Mouse (Mus musculus) midbrain, embryonic 14.5 days (tissue): ENCODE data around the gene Slc18a3. TPM values are rescaled to one million over a fixed set of nuclear protein-coding genes. Genes with fewer than 3 reads are reported as not detected.

ENCODE experiments used
- ATAC-seq: fragments of 200-750 bp; cut with Nextera tagmentation; 2 replicates; pipeline ENCODE4 v1.8.0; 2017; ENCODE audit warnings: moderate number of reproducible peaks, moderate library complexity; ENCODE audit not compliant: low FRiP score, low TSS enrichment
- DNase-seq: peaks from one replicate; pipeline ENCODE4 v3.0.0-alpha.2; 2015
- H3K27ac ChIP-seq: fragments of 300-500 bp; sonication (generic); replicated peaks from 2 replicates; pipeline ENCODE4 v1.5.1; 2014; ENCODE audit warnings: mild to moderate bottlenecking, low read depth, low read length, moderate library complexity
- H3K27me3 ChIP-seq: fragments of 300-500 bp; sonication (generic); 2 replicates; pipeline ENCODE4 v1.6.1; 2014; ENCODE audit warnings: low read length, control low read depth, mixed read lengths; ENCODE audit not compliant: control insufficient read depth, insufficient read depth
- H3K36me3 ChIP-seq: fragments of 300-500 bp; sonication (generic); 2 replicates; pipeline ENCODE4 v1.6.1; 2014; ENCODE audit warnings: low read length, control low read depth; ENCODE audit not compliant: control insufficient read depth, insufficient read depth
- H3K4me1 ChIP-seq: fragments of 300-500 bp; sonication (generic); 2 replicates; pipeline ENCODE4 v1.6.1; 2014; ENCODE audit warnings: mild to moderate bottlenecking, antibody characterized with exemption, low read length, control low read depth; ENCODE audit not compliant: control insufficient read depth, insufficient read depth
- H3K4me2 ChIP-seq: fragments of 300-500 bp; sonication (generic); 2 replicates; pipeline ENCODE4 v1.6.1; 2014; ENCODE audit warnings: mild to moderate bottlenecking, low read length, moderate library complexity
- H3K4me3 ChIP-seq: fragments of 300-500 bp; sonication (generic); replicated peaks from 2 replicates; pipeline ENCODE4 v1.5.1; 2014; ENCODE audit warnings: low read depth, low read length
- H3K9ac ChIP-seq: fragments of 300-500 bp; sonication (generic); replicated peaks from 2 replicates; pipeline ENCODE4 v1.6.1; 2014; ENCODE audit warnings: mild to moderate bottlenecking, low read length, moderate library complexity
- H3K9me3 ChIP-seq: fragments of 300-500 bp; sonication (generic); 2 replicates; pipeline ENCODE4 v1.6.1; 2016; ENCODE audit warnings: low read length, control low read depth, mixed read lengths; ENCODE audit not compliant: control insufficient read depth
- WGBS: fragments of 180-500 bp; shearing (Covaris S2); extraction: QIAGEN DNeasy Blood & Tissue Kit; methylation state at CpG from one replicate; pipeline ENCODE4 v1.1.7; 2014; 5-methylcytosine and 5-hydroxymethylcytosine counted together
- polyA plus RNA-seq: library from polyadenylated mRNA; unstranded; fragments of >200 nt; fragmentation: Nextera tagmentation; extraction: Ambion mirVana; gene quantifications from 2 replicates; pipeline ENCODE4 v1.2.1, GENCODE M21; 2014

Gene Slc18a3
- 1.9 and 2.3 TPM in 2 replicates for polyA plus RNA-seq

DNA sequence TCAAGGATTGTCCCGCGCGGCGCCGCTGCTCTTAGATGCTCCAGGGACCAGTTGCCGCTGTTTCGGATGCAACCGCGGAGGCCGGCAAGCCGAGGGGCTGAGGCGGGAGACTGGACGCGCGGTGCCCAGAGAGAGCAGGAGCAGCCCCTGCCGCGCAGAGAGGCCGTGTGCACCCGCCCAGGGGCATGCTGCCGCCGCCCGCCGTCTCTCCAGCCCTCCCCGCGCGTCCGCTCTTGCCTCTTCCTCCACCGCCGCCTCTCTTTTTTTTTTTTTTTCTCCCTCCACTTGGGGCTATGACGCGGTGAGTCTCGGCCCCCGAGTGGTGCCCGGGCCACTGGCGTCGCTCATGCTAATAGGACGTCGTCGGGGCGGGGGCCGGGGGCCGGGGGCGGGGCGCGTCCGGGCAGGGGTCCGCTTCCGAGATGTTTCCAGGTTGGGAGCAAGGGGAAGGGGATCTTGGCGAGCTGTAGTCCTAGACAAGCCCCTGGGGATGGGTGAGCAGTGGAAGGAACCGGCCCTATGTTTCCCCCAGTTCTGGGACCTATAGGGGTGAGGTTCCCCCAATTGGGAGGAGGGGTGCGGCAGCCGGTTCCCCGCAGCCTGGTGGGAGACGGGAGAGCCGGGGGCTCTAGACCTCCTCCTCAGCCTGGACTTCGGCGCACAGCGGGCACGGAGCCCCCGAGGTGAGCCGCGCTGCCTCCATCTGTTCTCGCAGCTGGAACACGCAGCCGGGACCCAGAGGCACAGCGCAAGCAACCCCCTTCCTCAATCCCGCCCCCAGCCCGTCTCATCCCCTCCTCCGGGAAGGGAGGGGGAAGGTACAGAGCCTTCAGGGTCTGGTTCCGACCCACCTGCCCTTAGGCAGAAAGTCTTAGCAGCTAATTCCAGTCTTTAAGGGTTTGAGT lies at the start of gene Slc18a3:
Gene Slc18a3 (minus strand): TSS at position 250 of the 905 bp plus-strand sequence.
- Histone ChIP-seq H3K9ac (peak within 1 kb of the TSS; percentile 34; the same call in 1 of the 2 replicates), H3K27me3 (peaks cover 78% of the 10 kb centered on the region), H3K4me3 (peak within 1 kb of the TSS; percentile 39), H3K27ac (no peak within 1 kb of the TSS), H3K9me3 (no peaks in the 10 kb centered on the region), H3K36me3 (no peaks in the 10 kb centered on the region), H3K4me1 (peaks cover 15% of the 10 kb centered on the region), H3K4me2 (peak within 1 kb of the TSS; percentile 68)
- DNase-seq, result peak; percentile 54
- WGBS, result 1% methylated on average over 66 of the region's 70 CpGs
- ATAC-seq, result no peak; the same call in 1 of the 2 replicates

DNA sequence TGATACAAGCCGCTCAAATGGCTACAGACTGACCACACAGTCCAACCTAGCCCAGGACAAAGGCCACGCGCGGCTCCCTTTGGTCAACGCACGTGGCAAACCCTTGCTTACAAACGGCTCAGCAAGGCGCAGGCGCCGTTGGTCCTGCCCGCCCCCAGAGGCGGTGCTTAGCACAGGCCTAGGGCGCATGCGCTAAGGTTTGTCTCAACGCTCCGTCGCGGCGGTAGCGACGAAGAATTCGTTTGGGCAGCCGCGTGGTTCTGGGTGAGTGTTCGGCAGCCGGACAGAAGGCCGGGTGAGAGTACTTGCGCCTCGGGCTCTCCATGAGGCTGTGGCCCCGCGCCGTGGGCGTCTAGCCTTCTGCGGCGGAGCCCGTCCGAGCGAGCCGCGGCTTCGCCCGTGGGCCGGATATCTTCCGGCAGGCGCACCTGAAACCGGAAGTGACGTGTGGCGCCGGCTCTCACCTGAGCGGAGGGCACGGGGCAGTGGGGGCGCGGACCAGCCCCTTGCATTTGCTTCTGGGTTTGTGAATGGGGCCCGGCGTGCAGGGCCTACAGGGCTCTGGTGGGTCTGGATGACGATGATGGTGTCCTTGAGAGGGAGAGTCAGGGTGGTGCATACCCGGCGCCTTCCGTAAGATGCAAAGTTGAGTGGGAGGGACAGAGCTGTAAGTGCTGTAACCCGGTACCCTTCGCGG lies 48.8 kb upstream of the Slc18a3 start, which contains the start of gene Ercc6:
Gene Ercc6 (plus strand): TSS at position 186 of the 697 bp plus-strand sequence.
- WGBS, result under 1% methylated on average over 62 of the region's 62 CpGs
- peak; percentile 94 for ATAC-seq
- H3K27ac ChIP-seq, result peak within 1 kb of the TSS; percentile 88

DNA sequence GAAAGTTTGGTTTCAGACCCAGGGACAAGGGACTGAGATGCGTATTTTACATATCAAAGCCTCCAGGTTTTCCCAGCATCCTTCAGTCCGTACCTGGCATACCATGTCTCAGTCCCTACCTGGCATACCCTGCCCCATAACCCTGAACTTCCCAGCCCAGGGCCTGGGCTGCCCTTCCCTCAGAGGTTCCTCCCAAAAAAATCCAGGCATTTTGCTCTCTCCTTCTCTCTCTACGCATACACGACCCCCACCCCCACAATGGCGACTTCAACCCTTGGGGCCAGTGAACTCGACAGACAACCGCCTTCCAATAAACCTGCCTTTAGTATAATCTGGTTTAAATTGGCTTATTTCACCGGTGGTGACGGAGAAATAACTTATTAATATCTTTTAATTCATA lies 48.3 kb upstream of the Slc18a3 start:
- no peak for DNase-seq

More for the DNA sequence above, 48.8 kb upstream of the Slc18a3 start, which contains the start of gene Ercc6:
- H3K36me3 ChIP-seq, result peaks cover 22% of the 10 kb centered on the region
- peak; percentile 99 for DNase-seq
- peak within 1 kb of the TSS; percentile 62 for H3K4me3 ChIP-seq
- peaks cover 13% of the 10 kb centered on the region; the same call in 1 of the 2 replicates for H3K4me1 ChIP-seq
- no peaks in the 10 kb centered on the region for H3K27me3 ChIP-seq
- peak within 1 kb of the TSS; percentile 75 for H3K9ac ChIP-seq
- peak within 1 kb of the TSS; percentile 76 for H3K4me2 ChIP-seq
- no peaks in the 10 kb centered on the region for H3K9me3 ChIP-seq

DNA sequence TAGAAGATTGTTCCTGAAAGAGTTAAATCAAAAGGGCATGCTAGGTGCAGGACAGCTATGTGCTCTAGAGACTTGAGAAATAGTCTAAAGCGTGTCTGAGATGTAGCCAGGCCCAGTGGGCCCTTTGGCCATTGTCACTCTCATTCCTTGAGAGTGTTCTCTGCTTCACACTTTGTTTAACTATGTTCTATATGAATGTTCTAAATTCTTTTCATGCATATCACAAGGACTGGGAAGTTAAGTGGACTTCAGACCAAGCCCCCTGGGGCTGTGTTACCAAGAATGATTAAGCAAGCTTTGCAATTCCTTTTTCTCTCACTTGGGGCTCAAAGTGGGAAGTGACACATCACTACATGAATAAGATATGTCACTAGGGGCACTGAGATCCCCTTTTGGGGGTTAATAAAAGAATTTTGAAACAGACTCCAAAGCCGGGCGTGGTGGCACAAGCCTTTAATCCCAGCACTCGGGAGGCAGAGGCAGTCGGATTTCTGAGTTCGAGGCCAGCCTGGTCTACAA lies 44.9 kb upstream of the Slc18a3 start:
- Histone ChIP-seq H3K27ac (no peak overlapping the region), H3K4me2 (no peak overlapping the region), H3K4me1 (peaks cover 12% of the 10 kb centered on the region; the same call in 1 of the 2 replicates), H3K9ac (no peak overlapping the region), H3K36me3 (no peaks in the 10 kb centered on the region), H3K4me3 (no peak overlapping the region), H3K27me3 (no peaks in the 10 kb centered on the region), H3K9me3 (no peaks in the 10 kb centered on the region)
- DNase-seq (no peak), ATAC-seq (no peak)
- 82% methylated on average over 6 of the region's 6 CpGs for WGBS

More for the DNA sequence above, 48.3 kb upstream of the Slc18a3 start:
- Histone ChIP-seq H3K4me3 (peak overlapping the region; percentile 62), H3K4me1 (peaks cover 13% of the 10 kb centered on the region; the same call in 1 of the 2 replicates), H3K9me3 (no peaks in the 10 kb centered on the region), H3K36me3 (peaks cover 19% of the 10 kb centered on the region), H3K4me2 (peak overlapping the region; percentile 76), H3K9ac (peak overlapping the region; percentile 75; the same call in 1 of the 2 replicates), H3K27ac (peak overlapping the region; percentile 88), H3K27me3 (no peaks in the 10 kb centered on the region)
- 46% methylated on average over 9 of the region's 9 CpGs for WGBS
- ATAC-seq, result peak; percentile 38

DNA sequence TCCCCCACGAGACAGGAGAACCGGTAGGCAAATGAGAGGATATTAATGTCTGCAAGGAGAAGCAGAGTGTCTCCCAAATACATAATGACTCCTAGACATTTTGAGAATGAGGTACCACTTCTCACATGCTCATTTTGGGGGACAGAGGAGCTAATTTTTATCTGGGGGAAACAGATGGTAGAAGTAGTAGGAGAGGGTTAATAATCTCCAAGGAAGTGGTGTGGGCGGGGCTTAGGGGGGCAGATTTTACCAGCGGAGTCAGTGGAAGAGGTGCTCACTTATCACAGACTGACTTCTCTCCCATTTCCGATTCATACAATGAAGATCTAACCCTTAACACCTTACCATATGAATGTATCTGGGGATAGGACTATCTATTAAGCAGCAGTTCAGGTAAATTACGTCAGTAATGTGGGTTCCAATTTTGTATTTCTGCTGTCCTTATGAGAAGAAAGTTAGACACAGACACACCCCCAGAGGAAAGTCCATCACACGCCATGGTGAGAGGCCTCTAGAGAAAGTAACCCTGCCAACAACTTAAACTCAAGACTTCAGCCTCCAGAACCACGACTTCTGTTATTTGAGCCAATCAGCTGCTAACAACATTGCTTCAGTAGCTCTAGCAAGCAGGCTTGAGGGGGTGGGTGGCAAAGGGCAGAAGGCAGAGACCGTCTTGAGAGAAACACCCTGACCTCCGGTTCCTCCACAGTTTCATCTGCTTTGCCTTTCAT lies 43.6 kb upstream of the Slc18a3 start:
- H3K36me3 ChIP-seq, result no peaks in the 10 kb centered on the region
- H3K27me3 ChIP-seq, result no peaks in the 10 kb centered on the region
- no peak for DNase-seq
- no peaks in the 10 kb centered on the region for H3K9me3 ChIP-seq
- no peak overlapping the region for H3K27ac ChIP-seq
- 78% methylated on average over 10 of the region's 10 CpGs for WGBS
- no peak overlapping the region for H3K9ac ChIP-seq
- no peak overlapping the region for H3K4me3 ChIP-seq
- no peak for ATAC-seq
- no peak overlapping the region for H3K4me2 ChIP-seq
- peaks cover 6% of the 10 kb centered on the region; the same call in 1 of the 2 replicates for H3K4me1 ChIP-seq

DNA sequence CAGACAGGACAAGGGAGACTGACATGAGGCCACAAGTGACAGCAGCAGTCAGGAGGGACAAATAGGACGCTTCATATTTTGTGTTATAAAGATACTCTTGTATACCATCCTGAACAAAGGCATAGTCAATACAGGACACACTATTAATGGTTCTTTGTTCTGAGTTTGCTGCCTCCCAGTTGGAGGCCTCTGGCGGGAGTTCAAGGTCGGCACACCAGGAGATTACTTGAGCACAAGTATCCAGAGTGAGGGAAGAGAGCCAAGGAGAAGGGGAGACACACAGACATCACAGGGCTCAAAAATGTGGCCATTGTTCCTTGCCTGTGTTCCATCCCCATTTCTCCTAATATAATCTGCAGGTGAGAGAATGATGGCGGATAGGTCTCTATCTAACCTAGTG lies 42.6 kb upstream of the Slc18a3 start:
- Histone ChIP-seq H3K9me3 (no peaks in the 10 kb centered on the region), H3K27ac (no peak overlapping the region), H3K27me3 (no peaks in the 10 kb centered on the region), H3K4me1 (no peaks in the 10 kb centered on the region), H3K4me2 (no peak overlapping the region), H3K36me3 (no peaks in the 10 kb centered on the region), H3K4me3 (no peak overlapping the region), H3K9ac (no peak overlapping the region)
- DNase-seq, result no peak
- no peak for ATAC-seq
- 82% methylated on average over 4 of the region's 4 CpGs for WGBS

DNA sequence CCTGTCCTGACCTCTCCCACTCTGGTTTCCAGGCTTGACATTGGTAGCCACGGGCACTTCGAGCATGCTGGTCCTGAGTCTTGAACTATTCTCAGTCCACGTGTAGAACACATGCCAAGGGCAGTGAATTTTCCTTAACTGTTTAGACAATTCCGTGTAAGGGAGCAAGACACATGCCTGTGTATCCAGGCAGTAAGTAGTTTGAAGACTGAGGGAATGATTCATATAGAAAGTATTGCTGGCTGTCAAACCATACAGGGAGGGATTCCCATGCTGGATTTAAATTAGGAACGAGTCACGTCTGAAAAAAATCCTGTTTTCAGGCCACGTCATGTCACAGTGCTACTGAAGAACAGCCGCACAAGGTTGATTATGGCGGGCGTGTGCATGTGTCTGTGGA lies 41.7 kb upstream of the Slc18a3 start:
- Histone ChIP-seq H3K9me3 (no peaks in the 10 kb centered on the region), H3K4me2 (no peak overlapping the region), H3K36me3 (no peaks in the 10 kb centered on the region), H3K27ac (no peak overlapping the region), H3K4me1 (no peaks in the 10 kb centered on the region), H3K9ac (no peak overlapping the region), H3K27me3 (no peaks in the 10 kb centered on the region), H3K4me3 (no peak overlapping the region)
- DNase-seq, result no peak
- no peak for ATAC-seq
- WGBS, result 88% methylated on average over 10 of the region's 10 CpGs

DNA sequence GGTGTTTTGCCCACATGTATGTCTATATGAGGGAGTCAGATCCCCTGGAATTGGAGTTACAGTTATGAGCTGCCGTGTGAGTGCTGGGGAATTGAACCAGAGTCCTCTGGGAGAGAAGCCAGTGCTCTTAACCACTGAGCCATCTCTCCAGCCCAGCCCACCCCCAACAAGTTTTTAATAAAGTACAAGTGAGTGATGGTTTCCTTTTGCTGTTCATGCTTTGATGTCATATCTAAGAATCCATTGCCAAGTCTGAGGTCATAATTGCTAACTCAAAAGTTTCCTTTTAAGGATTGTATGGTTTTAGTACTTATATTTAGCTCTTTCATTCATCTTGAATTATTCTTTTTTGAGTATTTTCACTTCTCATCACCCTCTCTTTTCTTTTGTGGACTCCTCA lies 39.2 kb upstream of the Slc18a3 start:
- no peak overlapping the region for H3K9ac ChIP-seq
- H3K4me1 ChIP-seq, result no peaks in the 10 kb centered on the region
- H3K27me3 ChIP-seq, result no peaks in the 10 kb centered on the region
- DNase-seq (no peak), ATAC-seq (no peak)
- H3K36me3 ChIP-seq, result no peaks in the 10 kb centered on the region
- WGBS, result 94% methylated on average over 1 of the region's 1 CpGs
- H3K27ac ChIP-seq, result no peak overlapping the region
- H3K9me3 ChIP-seq, result no peaks in the 10 kb centered on the region
- no peak overlapping the region for H3K4me3 ChIP-seq
- no peak overlapping the region for H3K4me2 ChIP-seq
